Mouse (Mus musculus) monocyte, adult 5-6 weeks (primary cell): Measurements from ENCODE around the gene Hnrnpdl. TPM values are rescaled to one million over a fixed set of nuclear protein-coding genes. Genes with fewer than 3 reads are reported as not detected.

Experiments
- ATAC-seq: fragments of 153-309, 156-312 bp; replicated peaks from 2 replicates; pipeline ENCODE4 v1.8.0; 2017; ENCODE audit warnings: mild to moderate bottlenecking; ENCODE audit not compliant: low TSS enrichment, insufficient number of reproducible peaks, severe bottlenecking, poor library complexity, low FRiP score
- total RNA-seq: library from RNA; stranded (forward); fragments of 200-1000, 200-491, 200-594 nt; gene quantifications from 3 replicates; pipeline ENCODE4 v1.2.3, GENCODE M21; 2017

Gene Hnrnpdl
- total RNA-seq, 1 experiment from 2014 or later: 624 TPM

GRCm38 (mm10) chr5:100052728-100053127 lies 13.3 kb upstream of the Hnrnpdl start:
- ATAC-seq: no peak

GRCm38 (mm10) chr5:100049904-100050303 lies 10.4 kb upstream of the Hnrnpdl start:
- no peak for ATAC-seq

GRCm38 (mm10) chr5:100047871-100048270 lies 8.4 kb upstream of the Hnrnpdl start:
- no peak for ATAC-seq

- no peak for ATAC-seq
These were observed 7.7 kb upstream of the Hnrnpdl start for GRCm38 (mm10) chr5:100047143-100047640.

- no peak for ATAC-seq
These were observed 6.6 kb upstream of the Hnrnpdl start for GRCm38 (mm10) chr5:100046096-100046495.

- ATAC-seq: no peak
These were observed 5.2 kb upstream of the Hnrnpdl start for GRCm38 (mm10) chr5:100044621-100045020.

GRCm38 (mm10) chr5:100044030-100044429 lies 4.6 kb upstream of the Hnrnpdl start:
- no peak for ATAC-seq

- ATAC-seq: no peak
These were observed 3.9 kb upstream of the Hnrnpdl start for GRCm38 (mm10) chr5:100043361-100043760.

GRCm38 (mm10) chr5:100042467-100042866 lies 3.0 kb upstream of the Hnrnpdl start:
- no peak for ATAC-seq

GRCm38 (mm10) chr5:100041272-100041671 lies 1.8 kb upstream of the Hnrnpdl start:
- ATAC-seq: no peak

GRCm38 (mm10) chr5:100040281-100040784 lies 869 bp upstream of the Hnrnpdl start:
- ATAC-seq: peak; percentile 4; the same call in 1 of the 2 replicates

GRCm38 (mm10) chr5:100038714-100039601 lies 506 bp downstream of the Hnrnpdl start:
- ATAC-seq: peak; percentile 58

- peak; percentile 14; the same call in 1 of the 2 replicates for ATAC-seq
These were observed 1.3 kb downstream of the Hnrnpdl start for GRCm38 (mm10) chr5:100037965-100038713.

GRCm38 (mm10) chr5:100036681-100037080 lies 2.8 kb downstream of the Hnrnpdl start:
- ATAC-seq: no peak

GRCm38 (mm10) chr5:100035950-100036349 lies 3.5 kb downstream of the Hnrnpdl start:
- no peak for ATAC-seq

- no peak for ATAC-seq
These were observed 6.8 kb downstream of the Hnrnpdl start for GRCm38 (mm10) chr5:100032646-100033045.

GRCm38 (mm10) chr5:100032107-100032506 lies 7.4 kb downstream of the Hnrnpdl start:
- no peak for ATAC-seq

GRCm38 (mm10) chr5:100030069-100030468 lies 9.4 kb downstream of the Hnrnpdl start:
- ATAC-seq: no peak; the same call in 1 of the 2 replicates

- no peak for ATAC-seq
These were observed 14.6 kb downstream of the Hnrnpdl start for GRCm38 (mm10) chr5:100024868-100025267.
